Mouse (Mus musculus): ENCODE results near the gene Rpa3. TPM values are rescaled to one million over a fixed set of nuclear protein-coding genes. Genes with fewer than 3 reads are reported as not detected.
A peak's percentile ranks its signal among the peaks of the same experiment; 100 is the strongest.

Rpa3 gene
- polyA plus RNA-seq (2014; fragmentation: Nextera tagmentation; extraction: Ambion mirVana): 145 and 146 TPM in 2 replicates

- under 1% methylated on average over 64 of the region's 64 CpGs for WGBS (ENCODE audit: insufficient replicate concordance)
- Histone ChIP-seq H3K9ac (ENCODE audit: low read depth, low read length) (peak within 1 kb of the TSS; percentile 88), H3K27me3 (ENCODE audit: control insufficient read depth, insufficient read depth, low read length) (no peaks in the 10 kb centered on the region), H3K27ac (ENCODE audit: low read depth, low read length) (peak within 1 kb of the TSS; percentile 64), H3K36me3 (ENCODE audit: control insufficient read depth, insufficient read depth, low read length) (no peaks in the 10 kb centered on the region), H3K9me3 (replicated peaks; ENCODE audit: control insufficient read depth, low read length) (no peaks in the 10 kb centered on the region), H3K4me2 (peak within 1 kb of the TSS; percentile 82), H3K4me3 (ENCODE audit: low read depth, low read length) (peak within 1 kb of the TSS; percentile 89), H3K4me1 (ENCODE audit: control insufficient read depth, insufficient read depth, low read length) (peaks cover 4% of the 10 kb centered on the region; the same call in 1 of the 2 replicates)
- peak; percentile 100 for ATAC-seq (replicated peaks; ENCODE audit: insufficient number of reproducible peaks, low FRiP score, low TSS enrichment)
Measured at GRCm38 (mm10) chr6:8259004-8259666, at the start of gene Rpa3, which contains the start of the genes Umad1 and Gm45062. Gene Rpa3 (minus strand): TSS chr6:8259173. Gene Umad1 (plus strand): TSS chr6:8259288. Gene Gm45062 (plus strand): TSS chr6:8259450.

- WGBS (ENCODE audit: insufficient replicate concordance): 84% methylated on average over 6 of the region's 6 CpGs
- no peak for ATAC-seq (replicated peaks; ENCODE audit: insufficient number of reproducible peaks, low FRiP score, low TSS enrichment)
- H3K36me3 ChIP-seq (ENCODE audit: control insufficient read depth, insufficient read depth, low read length): no peaks in the 10 kb centered on the region
Measured at GRCm38 (mm10) chr6:8307878-8308775, 49.2 kb upstream of the Rpa3 start.

GRCm38 (mm10) chr6:8299066-8299863 lies 40.3 kb upstream of the Rpa3 start:
- ATAC-seq (replicated peaks; ENCODE audit: insufficient number of reproducible peaks, low FRiP score, low TSS enrichment): no peak
- H3K27ac ChIP-seq (ENCODE audit: low read depth, low read length): no peak overlapping the region
- no peaks in the 10 kb centered on the region for H3K36me3 ChIP-seq (ENCODE audit: control insufficient read depth, insufficient read depth, low read length)
- H3K4me1 ChIP-seq (ENCODE audit: control insufficient read depth, insufficient read depth, low read length): no peaks in the 10 kb centered on the region
- H3K9me3 ChIP-seq (replicated peaks; ENCODE audit: control insufficient read depth, low read length): no peaks in the 10 kb centered on the region
- H3K27me3 ChIP-seq (ENCODE audit: control insufficient read depth, insufficient read depth, low read length): no peaks in the 10 kb centered on the region
- no peak overlapping the region for H3K4me3 ChIP-seq (ENCODE audit: low read depth, low read length)
- H3K4me2 ChIP-seq: no peak overlapping the region
- H3K9ac ChIP-seq (ENCODE audit: low read depth, low read length): no peak overlapping the region
- 86% methylated on average over 6 of the region's 6 CpGs for WGBS (ENCODE audit: insufficient replicate concordance)

More at GRCm38 (mm10) chr6:8307878-8308775, 49.2 kb upstream of the Rpa3 start:
- no peaks in the 10 kb centered on the region for H3K4me1 ChIP-seq (ENCODE audit: control insufficient read depth, insufficient read depth, low read length)
- H3K9me3 ChIP-seq (replicated peaks; ENCODE audit: control insufficient read depth, low read length): no peaks in the 10 kb centered on the region
- no peak overlapping the region for H3K4me3 ChIP-seq (ENCODE audit: low read depth, low read length)
- no peaks in the 10 kb centered on the region for H3K27me3 ChIP-seq (ENCODE audit: control insufficient read depth, insufficient read depth, low read length)
- H3K4me2 ChIP-seq: no peak overlapping the region
- no peak overlapping the region for H3K9ac ChIP-seq (ENCODE audit: low read depth, low read length)
- H3K27ac ChIP-seq (ENCODE audit: low read depth, low read length): no peak overlapping the region

GRCm38 (mm10) chr6:8294048-8294784 lies 35.2 kb upstream of the Rpa3 start:
- Histone ChIP-seq H3K9ac (ENCODE audit: low read depth, low read length) (no peak overlapping the region), H3K4me3 (ENCODE audit: low read depth, low read length) (no peak overlapping the region), H3K27ac (ENCODE audit: low read depth, low read length) (no peak overlapping the region), H3K27me3 (ENCODE audit: control insufficient read depth, insufficient read depth, low read length) (no peaks in the 10 kb centered on the region), H3K4me1 (ENCODE audit: control insufficient read depth, insufficient read depth, low read length) (no peaks in the 10 kb centered on the region), H3K4me2 (no peak overlapping the region), H3K36me3 (ENCODE audit: control insufficient read depth, insufficient read depth, low read length) (no peaks in the 10 kb centered on the region), H3K9me3 (replicated peaks; ENCODE audit: control insufficient read depth, low read length) (no peaks in the 10 kb centered on the region)
- 82% methylated on average over 4 of the region's 4 CpGs for whole genome bisulfite sequencing (ENCODE audit: insufficient replicate concordance)
- no peak for ATAC-seq (replicated peaks; ENCODE audit: insufficient number of reproducible peaks, low FRiP score, low TSS enrichment)

- no peak overlapping the region for H3K4me2 ChIP-seq
- no peaks in the 10 kb centered on the region for H3K27me3 ChIP-seq (ENCODE audit: control insufficient read depth, insufficient read depth, low read length)
- no peak for ATAC-seq (replicated peaks; ENCODE audit: insufficient number of reproducible peaks, low FRiP score, low TSS enrichment)
- H3K27ac ChIP-seq (ENCODE audit: low read depth, low read length): no peak overlapping the region
- H3K36me3 ChIP-seq (ENCODE audit: control insufficient read depth, insufficient read depth, low read length): no peaks in the 10 kb centered on the region
- no peaks in the 10 kb centered on the region for H3K4me1 ChIP-seq (ENCODE audit: control insufficient read depth, insufficient read depth, low read length)
- no peaks in the 10 kb centered on the region for H3K9me3 ChIP-seq (replicated peaks; ENCODE audit: control insufficient read depth, low read length)
- H3K9ac ChIP-seq (ENCODE audit: low read depth, low read length): no peak overlapping the region
- no peak overlapping the region for H3K4me3 ChIP-seq (ENCODE audit: low read depth, low read length)
- WGBS (ENCODE audit: insufficient replicate concordance): 88% methylated on average over 4 of the region's 4 CpGs
Measured at GRCm38 (mm10) chr6:8288755-8289580, 30.0 kb upstream of the Rpa3 start.

GRCm38 (mm10) chr6:8286146-8286545 lies 27.2 kb upstream of the Rpa3 start:
- H3K9ac ChIP-seq (ENCODE audit: low read depth, low read length): no peak overlapping the region
- no peak overlapping the region for H3K4me2 ChIP-seq
- 92% methylated on average over 3 of the region's 3 CpGs for WGBS (ENCODE audit: insufficient replicate concordance)
- no peaks in the 10 kb centered on the region for H3K9me3 ChIP-seq (replicated peaks; ENCODE audit: control insufficient read depth, low read length)
- ATAC-seq (replicated peaks; ENCODE audit: insufficient number of reproducible peaks, low FRiP score, low TSS enrichment): no peak
- no peak overlapping the region for H3K27ac ChIP-seq (ENCODE audit: low read depth, low read length)
- no peak overlapping the region for H3K4me3 ChIP-seq (ENCODE audit: low read depth, low read length)
- H3K36me3 ChIP-seq (ENCODE audit: control insufficient read depth, insufficient read depth, low read length): no peaks in the 10 kb centered on the region
- no peaks in the 10 kb centered on the region for H3K27me3 ChIP-seq (ENCODE audit: control insufficient read depth, insufficient read depth, low read length)
- H3K4me1 ChIP-seq (ENCODE audit: control insufficient read depth, insufficient read depth, low read length): no peaks in the 10 kb centered on the region

GRCm38 (mm10) chr6:8285401-8285960 lies 26.5 kb upstream of the Rpa3 start:
- Histone ChIP-seq H3K27ac (ENCODE audit: low read depth, low read length) (no peak overlapping the region), H3K4me3 (ENCODE audit: low read depth, low read length) (no peak overlapping the region), H3K9ac (ENCODE audit: low read depth, low read length) (no peak overlapping the region), H3K27me3 (ENCODE audit: control insufficient read depth, insufficient read depth, low read length) (no peaks in the 10 kb centered on the region), H3K4me1 (ENCODE audit: control insufficient read depth, insufficient read depth, low read length) (no peaks in the 10 kb centered on the region), H3K36me3 (ENCODE audit: control insufficient read depth, insufficient read depth, low read length) (no peaks in the 10 kb centered on the region), H3K4me2 (no peak overlapping the region), H3K9me3 (replicated peaks; ENCODE audit: control insufficient read depth, low read length) (no peaks in the 10 kb centered on the region)
- no peak for ATAC-seq (replicated peaks; ENCODE audit: insufficient number of reproducible peaks, low FRiP score, low TSS enrichment)
- WGBS (ENCODE audit: insufficient replicate concordance): 71% methylated on average over 3 of the region's 3 CpGs

Data from heart, embryonic 11.5 days (tissue).